Mouse (Mus musculus) forebrain, embryonic 14.5 days (tissue): Measurements from ENCODE around the gene Zcchc2. TPM values are rescaled to one million over a fixed set of nuclear protein-coding genes. Genes with fewer than 3 reads are reported as not detected.

Experiments used
- ATAC-seq: fragments of 200-750 bp; cut with Nextera tagmentation; 2 replicates; pipeline ENCODE4 v1.8.0; 2017; ENCODE audit warnings: mild to moderate bottlenecking, moderate library complexity
- DNase-seq: peaks from one replicate; pipeline ENCODE4 v3.0.0-alpha.2; 2015; ENCODE audit warnings: low spot score
- H3K27ac ChIP-seq: fragments of 300-500 bp; sonication (generic); 2 replicates; pipeline ENCODE4 v1.5.1; 2014; ENCODE audit warnings: low read depth, mild to moderate bottlenecking, control low read depth, low read length, moderate library complexity
- H3K27me3 ChIP-seq: fragments of 300-500 bp; sonication (generic); replicated peaks from 2 replicates; pipeline ENCODE4 v1.6.1; 2014; ENCODE audit warnings: low read length, control low read depth, mixed read lengths; ENCODE audit not compliant: control insufficient read depth, insufficient read depth
- H3K36me3 ChIP-seq: fragments of 300-500 bp; sonication (generic); 2 replicates; pipeline ENCODE4 v1.6.1; 2014; ENCODE audit warnings: low read length, control low read depth; ENCODE audit not compliant: control insufficient read depth, insufficient read depth
- H3K4me1 ChIP-seq: fragments of 300-500 bp; sonication (generic); 2 replicates; pipeline ENCODE4 v1.6.1; 2014; ENCODE audit warnings: antibody characterized with exemption, low read length, control low read depth; ENCODE audit not compliant: control insufficient read depth, insufficient read depth
- H3K4me2 ChIP-seq: fragments of 300-500 bp; sonication (generic); 2 replicates; pipeline ENCODE4 v1.6.1; 2014; ENCODE audit warnings: mild to moderate bottlenecking, control low read depth, low read length
- H3K4me3 ChIP-seq: fragments of 300-500 bp; sonication (generic); 2 replicates; pipeline ENCODE4 v1.5.1; 2014; ENCODE audit warnings: low read depth, low read length, control low read depth
- H3K9ac ChIP-seq: fragments of 300-500 bp; sonication (generic); 2 replicates; pipeline ENCODE4 v1.6.1; 2014; ENCODE audit warnings: mild to moderate bottlenecking, low read length, control low read depth, moderate library complexity
- H3K9me3 ChIP-seq: fragments of 300-500 bp; sonication (generic); replicated peaks from 2 replicates; pipeline ENCODE4 v1.6.1; 2016; ENCODE audit warnings: low read length, control low read depth, mixed read lengths; ENCODE audit not compliant: control insufficient read depth
- WGBS: fragments of 180-500 bp; shearing (Covaris S2); extraction: QIAGEN DNeasy Blood & Tissue Kit; methylation state at CpG from one replicate; pipeline ENCODE4 v1.1.7; 2014; 5-methylcytosine and 5-hydroxymethylcytosine counted together
- polyA plus RNA-seq: library from polyadenylated mRNA; unstranded; fragments of >200 nt; fragmentation: Nextera tagmentation; extraction: Ambion mirVana; gene quantifications from 2 replicates; pipeline ENCODE4 v1.2.1, GENCODE M21; 2014

Gene Zcchc2
- polyA plus RNA-seq, 1 experiment from 2014 or later, result 1.7 TPM

DNA sequence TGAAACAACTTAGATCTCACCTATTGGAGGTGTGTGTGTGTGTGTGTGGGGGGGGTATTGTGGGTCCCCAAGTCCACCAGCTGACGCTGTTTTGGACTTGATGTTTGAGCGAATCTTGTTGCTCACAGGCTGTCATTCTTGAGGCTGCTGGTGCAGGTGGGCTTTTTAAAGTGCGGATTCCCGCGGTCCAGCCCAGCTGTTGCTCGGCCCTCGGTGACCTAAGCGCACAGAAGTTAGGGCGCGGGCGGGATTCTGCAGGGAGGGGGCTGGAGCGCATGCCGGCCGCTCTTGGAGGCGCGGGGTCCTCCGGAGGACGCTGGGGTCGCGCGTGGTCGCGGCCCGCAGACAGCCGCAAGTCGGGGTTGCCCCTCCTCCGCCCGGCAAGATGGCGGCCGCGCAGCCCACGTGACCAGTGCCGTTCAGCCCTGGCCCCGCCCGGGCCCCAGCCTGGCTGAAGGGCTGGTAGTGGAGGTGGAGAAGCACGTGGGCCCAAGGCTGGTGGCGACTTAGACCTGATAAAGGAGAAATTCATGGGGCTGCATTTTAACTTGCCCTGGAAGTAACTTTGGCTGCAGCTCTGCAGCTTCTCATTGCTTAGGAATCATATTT, 3.5 kb downstream of the Zcchc2 start:
- peak overlapping the region; percentile 99 for H3K4me2 ChIP-seq
- peaks cover 18% of the 10 kb centered on the region for H3K4me1 ChIP-seq
- WGBS, result 0% methylated on average over 35 of the region's 37 CpGs
- H3K36me3 ChIP-seq, result no peaks in the 10 kb centered on the region
- no peak overlapping the region; the same call in 1 of the 2 replicates for H3K27ac ChIP-seq
- H3K9me3 ChIP-seq, result no peaks in the 10 kb centered on the region
- H3K9ac ChIP-seq, result peak overlapping the region; percentile 70
- DNase-seq (peak; percentile 88), ATAC-seq (peak; percentile 63)
- H3K4me3 ChIP-seq, result peak overlapping the region; percentile 81
- no peaks in the 10 kb centered on the region for H3K27me3 ChIP-seq

DNA sequence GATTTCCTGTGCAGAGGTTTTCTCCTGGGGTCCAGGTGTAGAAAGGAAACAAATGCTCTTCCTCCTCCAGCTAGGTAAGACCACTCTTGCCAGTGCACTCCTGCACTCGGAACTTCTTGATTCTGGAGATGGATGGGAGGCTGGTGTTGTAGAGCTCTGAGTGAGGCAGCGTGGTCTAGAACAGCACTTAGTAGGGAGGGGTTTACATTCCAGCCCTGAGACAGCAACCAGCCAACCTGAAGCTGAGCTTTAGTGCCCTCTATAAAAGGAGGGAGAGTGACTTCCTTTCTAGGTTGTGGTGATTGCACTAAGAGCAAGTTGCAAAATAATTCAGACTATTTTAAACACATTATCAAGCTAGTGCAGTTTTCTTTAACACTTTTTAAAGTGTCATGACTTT, 5.8 kb downstream of the Zcchc2 start:
- Histone ChIP-seq H3K4me1 (peaks cover 18% of the 10 kb centered on the region), H3K36me3 (no peaks in the 10 kb centered on the region), H3K4me2 (no peak overlapping the region), H3K9me3 (no peaks in the 10 kb centered on the region), H3K4me3 (no peak overlapping the region), H3K27me3 (no peaks in the 10 kb centered on the region), H3K9ac (no peak overlapping the region), H3K27ac (no peak overlapping the region)
- no peak for ATAC-seq
- DNase-seq, result no peak
- WGBS, result 92% methylated on average over 2 of the region's 2 CpGs

- Histone ChIP-seq H3K27ac (no peak overlapping the region), H3K4me3 (no peak overlapping the region), H3K9me3 (no peaks in the 10 kb centered on the region), H3K36me3 (no peaks in the 10 kb centered on the region), H3K27me3 (no peaks in the 10 kb centered on the region), H3K4me1 (peaks cover 11% of the 10 kb centered on the region; the same call in 1 of the 2 replicates), H3K9ac (no peak overlapping the region), H3K4me2 (no peak overlapping the region)
- WGBS, result 42% methylated on average over 3 of the region's 3 CpGs
- peak; percentile 16 for DNase-seq
- no peak for ATAC-seq
Measured at GRCm38 (mm10) chr1:105997282-105997681, 7.1 kb downstream of the Zcchc2 start.

DNA sequence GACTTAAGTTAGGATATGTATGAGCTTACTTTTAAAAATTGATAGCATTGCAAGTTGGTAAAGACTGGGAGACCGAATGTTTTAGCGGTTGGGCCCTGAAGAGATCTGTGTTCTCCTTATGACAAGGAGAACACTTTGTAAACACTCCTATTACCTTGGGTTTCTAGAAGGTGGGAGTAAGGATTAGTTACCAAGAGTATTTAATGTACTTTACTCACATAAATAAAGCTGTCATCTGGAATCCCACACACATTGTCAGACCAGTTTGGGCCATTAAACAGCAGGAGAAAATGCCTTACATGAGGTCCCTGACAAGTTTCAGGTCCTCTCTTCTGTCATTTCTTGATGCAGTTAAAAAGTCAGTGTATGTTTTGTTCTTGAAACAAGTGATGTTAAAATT, 9.6 kb downstream of the Zcchc2 start:
- ATAC-seq (no peak), DNase-seq (no peak)
- no peak overlapping the region for H3K4me3 ChIP-seq
- H3K27ac ChIP-seq, result no peak overlapping the region
- no peaks in the 10 kb centered on the region for H3K27me3 ChIP-seq
- H3K4me1 ChIP-seq, result no peaks in the 10 kb centered on the region; the same call in 1 of the 2 replicates
- H3K9me3 ChIP-seq, result no peaks in the 10 kb centered on the region
- H3K4me2 ChIP-seq, result no peak overlapping the region
- no peak overlapping the region for H3K9ac ChIP-seq
- 97% methylated on average over 2 of the region's 2 CpGs for WGBS
- H3K36me3 ChIP-seq, result peaks cover 1% of the 10 kb centered on the region; the same call in 1 of the 2 replicates

GRCm38 (mm10) chr1:106007581-106007980, 17.4 kb downstream of the Zcchc2 start:
- no peaks in the 10 kb centered on the region for H3K4me1 ChIP-seq
- 96% methylated on average over 1 of the region's 1 CpGs for WGBS
- H3K9ac ChIP-seq, result no peak overlapping the region
- H3K4me2 ChIP-seq, result no peak overlapping the region
- peaks cover 20% of the 10 kb centered on the region for H3K36me3 ChIP-seq
- H3K9me3 ChIP-seq, result no peaks in the 10 kb centered on the region
- no peak overlapping the region for H3K4me3 ChIP-seq
- DNase-seq (no peak), ATAC-seq (no peak)
- no peaks in the 10 kb centered on the region for H3K27me3 ChIP-seq
- no peak overlapping the region for H3K27ac ChIP-seq

- H3K9me3 ChIP-seq, result no peaks in the 10 kb centered on the region
Measured at GRCm38 (mm10) chr1:106011097-106011496, 20.9 kb downstream of the Zcchc2 start.

GRCm38 (mm10) chr1:106013759-106014158, 23.6 kb downstream of the Zcchc2 start:
- H3K9me3 ChIP-seq, result no peaks in the 10 kb centered on the region
- H3K27ac ChIP-seq, result no peak overlapping the region
- DNase-seq (no peak), ATAC-seq (no peak)
- peaks cover 17% of the 10 kb centered on the region; the same call in 1 of the 2 replicates for H3K36me3 ChIP-seq
- WGBS, result 85% methylated on average over 2 of the region's 2 CpGs
- no peaks in the 10 kb centered on the region for H3K4me1 ChIP-seq
- no peak overlapping the region for H3K4me3 ChIP-seq
- H3K4me2 ChIP-seq, result no peak overlapping the region
- no peaks in the 10 kb centered on the region for H3K27me3 ChIP-seq
- H3K9ac ChIP-seq, result no peak overlapping the region

More at GRCm38 (mm10) chr1:106011097-106011496, 20.9 kb downstream of the Zcchc2 start:
- no peaks in the 10 kb centered on the region for H3K4me1 ChIP-seq
- ATAC-seq (no peak), DNase-seq (no peak)
- 94% methylated on average over 7 of the region's 7 CpGs for WGBS
- H3K4me3 ChIP-seq, result no peak overlapping the region
- H3K27ac ChIP-seq, result no peak overlapping the region
- H3K4me2 ChIP-seq, result no peak overlapping the region
- no peaks in the 10 kb centered on the region for H3K27me3 ChIP-seq
- peaks cover 19% of the 10 kb centered on the region for H3K36me3 ChIP-seq
- no peak overlapping the region for H3K9ac ChIP-seq

- no peaks in the 10 kb centered on the region for H3K27me3 ChIP-seq
- no peak overlapping the region for H3K4me3 ChIP-seq
- H3K4me2 ChIP-seq, result no peak overlapping the region
- no peak for DNase-seq
- H3K9me3 ChIP-seq, result no peaks in the 10 kb centered on the region
- no peaks in the 10 kb centered on the region for H3K4me1 ChIP-seq
- H3K27ac ChIP-seq, result no peak overlapping the region
- H3K9ac ChIP-seq, result no peak overlapping the region
- ATAC-seq, result no peak
- 86% methylated on average over 6 of the region's 6 CpGs for WGBS
- H3K36me3 ChIP-seq, result peaks cover 17% of the 10 kb centered on the region
Measured at GRCm38 (mm10) chr1:106016262-106016661, 26.1 kb downstream of the Zcchc2 start.

DNA sequence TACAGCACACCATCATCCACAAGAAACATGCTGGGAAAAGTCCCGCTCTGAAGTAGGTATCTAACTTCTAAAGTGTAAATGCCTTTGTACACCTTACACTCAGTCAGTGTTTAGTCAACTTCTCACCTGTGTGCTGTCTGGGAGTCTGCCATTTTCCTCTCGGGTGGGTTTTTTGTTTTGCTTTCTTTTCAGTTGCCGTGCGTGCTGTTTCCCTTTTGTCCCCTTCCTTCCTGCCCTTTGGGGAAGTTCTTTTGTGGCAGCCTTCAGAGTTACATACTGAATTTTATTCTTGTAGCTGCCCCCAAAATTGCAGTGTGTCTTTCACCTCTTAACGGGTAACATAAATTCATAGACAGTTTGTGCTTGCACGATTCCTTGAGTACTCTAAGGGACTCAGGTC, 29.6 kb downstream of the Zcchc2 start:
- ATAC-seq (no peak), DNase-seq (no peak)
- Histone ChIP-seq H3K4me2 (no peak overlapping the region), H3K9me3 (no peaks in the 10 kb centered on the region), H3K9ac (no peak overlapping the region), H3K27me3 (no peaks in the 10 kb centered on the region), H3K36me3 (peaks cover 43% of the 10 kb centered on the region), H3K4me3 (no peak overlapping the region), H3K4me1 (no peaks in the 10 kb centered on the region), H3K27ac (no peak overlapping the region)
- 41% methylated on average over 6 of the region's 6 CpGs for WGBS
